ENCODE assay signal across 21 mouse cellular contexts in genomic region chr1:30583860-30584259, GRCm38 (mm10).
"Had no signal": no experiment of that assay in that cellular context is flagged by ENCODE, and none has a peak within 500 bp of the region (broad histone marks: within the 10 kb centered on the region; RNA-seq: fewer than 3 reads in every experiment).

No protein-coding gene starts in this region.

- H3K4me3 ChIP-seq: limb, embryonic 12.5 days; limb, embryonic 15.5 days; liver, embryonic 13.5 days; neural tube, embryonic 13.5 days had no signal

- H3K27me3 ChIP-seq: limb, embryonic 12.5 days; limb, embryonic 15.5 days; liver, embryonic 13.5 days; neural tube, embryonic 13.5 days had no signal

- H3K4me2 ChIP-seq: limb, embryonic 12.5 days; limb, embryonic 15.5 days; liver, embryonic 13.5 days; midbrain, embryonic 11.5 days; neural tube, embryonic 13.5 days had no signal

- H3K9ac ChIP-seq: limb, embryonic 12.5 days; limb, embryonic 15.5 days; liver, embryonic 13.5 days; neural tube, embryonic 13.5 days had no signal

- H3K27ac ChIP-seq: limb, embryonic 12.5 days; limb, embryonic 15.5 days; liver, embryonic 13.5 days; neural tube, embryonic 13.5 days; stomach, postnatal 0 days had no signal

- H3K36me3 ChIP-seq: limb, embryonic 12.5 days; limb, embryonic 15.5 days; liver, embryonic 13.5 days; neural tube, embryonic 13.5 days had no signal

- DNase-seq: kidney, adult 18-20 months; kidney, adult 9 months; kidney, postnatal 36 days; layer of hippocampus, postnatal 36 days; liver, embryonic 13.5 days; lung, adult 2 months; lung, postnatal 14 days; right cerebral cortex, adult 18-20 months; right cerebral cortex, postnatal 14 days; right cerebral cortex, postnatal 4 days; thymus, adult 2 months; thymus, postnatal 14 days; thymus, postnatal 4 days had no signal

- H3K4me1 ChIP-seq: limb, embryonic 12.5 days; limb, embryonic 15.5 days; liver, embryonic 13.5 days; neural tube, embryonic 13.5 days had no signal

- ATAC-seq: inflammation-experienced regulatory T-cells, adult 6 months; intestine, embryonic 16.5 days; midbrain, embryonic 16.5 days had no signal

- H3K9me3 ChIP-seq: limb, embryonic 12.5 days; limb, embryonic 15.5 days; liver, embryonic 13.5 days; neural tube, embryonic 13.5 days had no signal
